In the genomic region with DNA sequence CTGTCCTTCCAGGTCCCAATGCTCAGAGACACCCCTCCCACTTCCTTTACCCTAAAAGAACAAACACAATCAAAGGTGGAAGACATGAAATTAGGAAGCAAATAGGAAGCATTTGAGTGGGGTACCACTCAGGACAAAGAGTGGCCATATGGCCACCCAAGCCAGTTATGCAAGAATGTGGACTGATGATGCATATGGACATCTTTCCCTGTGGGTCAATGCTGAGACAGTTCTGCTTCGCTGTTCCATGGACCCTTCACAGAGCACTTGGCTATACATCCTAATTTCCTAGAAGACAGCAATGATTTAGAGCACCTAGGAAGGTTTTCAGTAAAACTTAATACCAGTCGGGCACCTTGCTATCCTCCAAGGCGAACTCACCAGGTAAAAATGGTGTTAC, we compare ENCODE assay signal across 22 mouse cellular contexts. TPM values are rescaled to one million over a fixed set of nuclear protein-coding genes. Genes with fewer than 3 reads are reported as not detected.
DNase-seq lines count a peak whose midpoint lies in the region; ATAC-seq and TF ChIP-seq lines count a peak whose summit lies in the region.
"Had no signal": no experiment of that assay in that cellular context is flagged by ENCODE, and none has a peak within 500 bp of the region (broad histone marks: within the 10 kb centered on the region; RNA-seq: fewer than 3 reads in every experiment).

No protein-coding gene starts in this region.

- intact Hi-C loops in heart, adult 2 months (cut with DNase I): loop anchor here (10.0 kb wide), 1 partner anchor 582 kb away; a partner anchor contains a TSS

- H3K9ac ChIP-seq in heart, postnatal 0 days (replicated peaks; ENCODE audit: low read depth, low read length): no peak overlapping the region
- no peak overlapping the region for H3K9ac ChIP-seq in heart, adult 2 months (ENCODE audit: low read depth, low read length)
- no peak overlapping the region for H3K9ac ChIP-seq in midbrain, embryonic 14.5 days (replicated peaks; ENCODE audit: low read length)
- H3K9ac ChIP-seq in hindbrain, embryonic 14.5 days: no peak overlapping the region
- H3K9ac ChIP-seq: embryonic facial prominence, embryonic 13.5 days; heart, embryonic 15.5 days; hindbrain, embryonic 15.5 days had no signal

- no peaks in the 10 kb centered on the region for H3K79me2 ChIP-seq in heart, adult 2 months (replicated peaks; ENCODE audit: control insufficient read depth, insufficient read depth, low read length)
- H3K79me2 ChIP-seq in macrophage (ENCODE audit: inconsistent target): peaks cover 66% of the 10 kb centered on the region

- WGBS in heart, postnatal 0 days: 89% methylated on average over 3 of the region's 3 CpGs
- WGBS in heart, adult 2 months: 95% methylated on average over 3 of the region's 3 CpGs
- WGBS in macrophage (ENCODE audit: missing documents): 92% methylated on average over 3 of the region's 3 CpGs
- 95% methylated on average over 3 of the region's 3 CpGs for WGBS in midbrain, embryonic 14.5 days
- WGBS in hindbrain, embryonic 14.5 days: 93% methylated on average over 3 of the region's 3 CpGs

- H3K4me2 ChIP-seq in heart, postnatal 0 days (ENCODE audit: low read depth, low read length): peak overlapping the region; percentile 5; the same call in 1 of the 2 replicates
- no peak overlapping the region for H3K4me2 ChIP-seq in midbrain, embryonic 14.5 days (ENCODE audit: low read length)
- no peak overlapping the region for H3K4me2 ChIP-seq in hindbrain, embryonic 14.5 days (replicated peaks)
- H3K4me2 ChIP-seq: hindbrain, embryonic 15.5 days had no signal

- H3K4me3 ChIP-seq in heart, postnatal 0 days (ENCODE audit: low read depth, low read length): no peak overlapping the region
- no peak overlapping the region for H3K4me3 ChIP-seq in heart, adult 2 months
- peak overlapping the region; percentile 78; the same call in 1 of the 2 replicates for H3K4me3 ChIP-seq in macrophage (ENCODE audit: inconsistent target)
- no peak overlapping the region for H3K4me3 ChIP-seq in midbrain, embryonic 14.5 days (replicated peaks; ENCODE audit: low read depth, low read length)
- no peak overlapping the region for H3K4me3 ChIP-seq in hindbrain, embryonic 14.5 days (replicated peaks; ENCODE audit: low read length)
- H3K4me3 ChIP-seq: embryonic facial prominence, embryonic 13.5 days; erythroblast, embryonic 14.5 days; forebrain, embryonic 10.5 days; heart, embryonic 15.5 days; hindbrain, embryonic 10.5 days; hindbrain, embryonic 15.5 days had no signal

- no peaks in the 10 kb centered on the region for H3K9me3 ChIP-seq in heart, postnatal 0 days (replicated peaks; ENCODE audit: control insufficient read depth, low read length)
- H3K9me3 ChIP-seq in midbrain, embryonic 14.5 days (ENCODE audit: control insufficient read depth, low read length): no peaks in the 10 kb centered on the region
- no peaks in the 10 kb centered on the region for H3K9me3 ChIP-seq in hindbrain, embryonic 14.5 days (ENCODE audit: control insufficient read depth, low read length)
- H3K9me3 ChIP-seq: embryonic facial prominence, embryonic 13.5 days; forebrain, embryonic 10.5 days; heart, embryonic 15.5 days; hindbrain, embryonic 10.5 days; hindbrain, embryonic 15.5 days had no signal

- H3K27me3 ChIP-seq in heart, postnatal 0 days (ENCODE audit: control insufficient read depth, insufficient read depth, low read length): no peaks in the 10 kb centered on the region
- H3K27me3 ChIP-seq in heart, adult 2 months (ENCODE audit: control insufficient read depth, insufficient read depth, low read length): no peaks in the 10 kb centered on the region
- H3K27me3 ChIP-seq in midbrain, embryonic 14.5 days (ENCODE audit: control insufficient read depth, insufficient read depth, low read length): no peaks in the 10 kb centered on the region
- no peaks in the 10 kb centered on the region for H3K27me3 ChIP-seq in hindbrain, embryonic 14.5 days (ENCODE audit: control insufficient read depth, insufficient read depth, low read length)
- H3K27me3 ChIP-seq: heart, embryonic 15.5 days; hindbrain, embryonic 15.5 days; Patski had no signal

- TF ChIP-seq POLR2A in heart, adult 2 months (IDR thresholded peaks at IDR 0.05; ENCODE audit: insufficient read depth, low read depth, low read length): no peak

- no peak overlapping the region for H3K27ac ChIP-seq in heart, postnatal 0 days (ENCODE audit: low read depth)
- no peak overlapping the region for H3K27ac ChIP-seq in heart, adult 2 months
- H3K27ac ChIP-seq in macrophage: peak overlapping the region; percentile 80; the same call in 1 of the 2 replicates
- H3K27ac ChIP-seq in midbrain, embryonic 14.5 days (replicated peaks; ENCODE audit: low read depth, low read length): no peak overlapping the region
- H3K27ac ChIP-seq in hindbrain, embryonic 14.5 days: no peak overlapping the region
- H3K27ac ChIP-seq: embryonic facial prominence, embryonic 13.5 days; forebrain, embryonic 10.5 days; heart, embryonic 15.5 days; hindbrain, embryonic 10.5 days; hindbrain, embryonic 15.5 days had no signal

- no peaks in the 10 kb centered on the region for H3K36me3 ChIP-seq in heart, postnatal 0 days (replicated peaks; ENCODE audit: control insufficient read depth, insufficient read depth, low read length)
- peaks cover 3% of the 10 kb centered on the region for H3K36me3 ChIP-seq in heart, adult 2 months (ENCODE audit: control insufficient read depth, insufficient read depth, low read length)
- peaks cover 1% of the 10 kb centered on the region; the same call in 1 of the 2 replicates for H3K36me3 ChIP-seq in macrophage (ENCODE audit: inconsistent target)
- no peaks in the 10 kb centered on the region for H3K36me3 ChIP-seq in midbrain, embryonic 14.5 days (ENCODE audit: control insufficient read depth, insufficient read depth, low read length)
- no peaks in the 10 kb centered on the region for H3K36me3 ChIP-seq in hindbrain, embryonic 14.5 days (replicated peaks; ENCODE audit: control insufficient read depth, insufficient read depth)
- H3K36me3 ChIP-seq: embryonic facial prominence, embryonic 13.5 days; forebrain, embryonic 10.5 days; heart, embryonic 15.5 days; hindbrain, embryonic 10.5 days; hindbrain, embryonic 15.5 days had no signal

- DNase-seq in heart, postnatal 0 days (ENCODE audit: low spot score): no peak
- no peak for DNase-seq in heart, adult 2 months
- DNase-seq in CD4-positive helper T cell, adult 2 months (ENCODE audit: low read depth, low spot score): peak; percentile 45
- peak; percentile 17 for DNase-seq in T-cell, adult 2 months (ENCODE audit: low spot score)
- DNase-seq in midbrain, embryonic 14.5 days: no peak
- DNase-seq in hindbrain, embryonic 14.5 days (ENCODE audit: low spot score): no peak
- DNase-seq: adrenal gland, adult 8-10 months; adrenal gland, postnatal 36 days; cerebellum, adult 11-12 months; cerebellum, adult 9-10 months; cerebellum, postnatal 36 days; heart, adult 18-20 months had no signal

- peaks cover 33% of the 10 kb centered on the region for H3K4me1 ChIP-seq in heart, postnatal 0 days (ENCODE audit: control insufficient read depth, insufficient read depth)
- H3K4me1 ChIP-seq in heart, adult 2 months (ENCODE audit: control insufficient read depth, insufficient read depth, low read length): peaks cover 3% of the 10 kb centered on the region
- 0 out of 2 replicates have a peak, but pooled peaks cover 3% of the 10 kb centered on the region for H3K4me1 ChIP-seq in midbrain, embryonic 14.5 days (ENCODE audit: control insufficient read depth, insufficient read depth, low read length)
- peaks cover 7% of the 10 kb centered on the region; the same call in 1 of the 2 replicates for H3K4me1 ChIP-seq in hindbrain, embryonic 14.5 days (replicated peaks; ENCODE audit: control insufficient read depth, insufficient read depth, low read length)

- ATAC-seq in heart, postnatal 0 days (ENCODE audit: insufficient read depth, low read depth): no peak
- ATAC-seq in midbrain, embryonic 14.5 days (ENCODE audit: low FRiP score, low TSS enrichment): no peak
- ATAC-seq in hindbrain, embryonic 14.5 days (ENCODE audit: low FRiP score): no peak
- ATAC-seq: forebrain, embryonic 14.5 days; intestine, postnatal 0 days; Patski had no signal

- TF ChIP-seq EP300 in heart, postnatal 0 days (IDR thresholded peaks at IDR 0.05; ENCODE audit: low read depth): no peak
- no peak for TF ChIP-seq EP300 in heart, adult 2 months (IDR thresholded peaks at IDR 0.05; ENCODE audit: insufficient read depth, low read depth, low read length)

- TF ChIP-seq CTCF in heart, postnatal 0 days (IDR thresholded peaks at IDR 0.05; ENCODE audit: low read depth): no peak
- no peak for TF ChIP-seq CTCF in heart, adult 2 months (IDR thresholded peaks at IDR 0.05)

RNA-seq across cellular contexts. Expression of a gene that starts 2.8 kb away (rescaled TPM):
- total RNA-seq in heart, postnatal 0 days (2014; rRNA removed; ENCODE audit: low replicate concordance): 4.2 and 4.6 TPM in 2 replicates
- 1.1 and 1.3 TPM in 2 replicates for polyA plus RNA-seq in heart, postnatal 0 days (2015; fragmentation: Nextera tagmentation; extraction: Ambion mirVana)
- total RNA-seq in heart, adult 2 months (2021): 1 to 10 TPM; 2.0 to 2.1 TPM
- polyA plus RNA-seq in heart, adult 2 months (2012; rRNA removed): 1.5 and 2.4 TPM in 2 replicates
- 1,000 to 10,000 TPM in 15 of 26 experiments, 100 to 1,000 TPM in 9, 10 to 100 TPM in 2; 39.9 to 4,056 (median 1,550) TPM for total RNA-seq in macrophage (2018; cell fraction: chromatin; rRNA removed)
- total RNA-seq in macrophage (2018; cell fraction: cytosol; rRNA removed): 1,000 to 10,000 TPM in 4 of 26 experiments, 100 to 1,000 TPM in 14, 10 to 100 TPM in 8; 19.7 to 1,707 (median 322) TPM
- total RNA-seq in macrophage (2018; cell fraction: nucleus; rRNA removed): 1,000 to 10,000 TPM in 17 of 26 experiments, 100 to 1,000 TPM in 8, 10 to 100 TPM in 1; 40.8 to 3,646 (median 1,608) TPM
- 19.8 to 40.5 TPM (median 21.4 TPM) in 3 replicates for polyA plus RNA-seq in macrophage (2018)
- polyA plus RNA-seq in midbrain, embryonic 14.5 days (2014; fragmentation: Nextera tagmentation; extraction: Ambion mirVana): 1.8 and 3.1 TPM in 2 replicates
- polyA plus RNA-seq in hindbrain, embryonic 14.5 days (2014; fragmentation: Nextera tagmentation; extraction: Ambion mirVana): 2.9 and 3.0 TPM in 2 replicates

Comparison
In these comparisons a context has a peak if more than half of its experiments do, and no peak if none do; other contexts are left out.
1. DNase-seq: peak in CD4-positive helper T cell, adult 2 months (single experiment) and T-cell, adult 2 months (single experiment); none in heart, postnatal 0 days (single experiment), heart, adult 2 months (0 of 2), midbrain, embryonic 14.5 days (single experiment) and hindbrain, embryonic 14.5 days (single experiment).